Mouse (Mus musculus): ENCODE measurements around the gene Ccdc77. TPM values are rescaled to one million over a fixed set of nuclear protein-coding genes. Genes with fewer than 3 reads are reported as not detected.
A peak's percentile ranks its signal among the peaks of the same experiment; 100 is the strongest.

Ccdc77 gene
- polyA plus RNA-seq, 1 experiment: 59.3 TPM

GRCm38 (mm10) chr6:120274887-120275286 is 89.3 kb downstream of the Ccdc77 start:
- Histone ChIP-seq H3K4me1 (ENCODE audit: control insufficient read depth, insufficient read depth, low read length) (peaks cover 4% of the 10 kb centered on the region), H3K27ac (ENCODE audit: insufficient read depth, low read length) (peak overlapping the region; percentile 59; the same call in 1 of the 2 replicates), H3K9me3 (replicated peaks; ENCODE audit: control insufficient read depth, insufficient read depth, low read length, poor library complexity, severe bottlenecking) (no peaks in the 10 kb centered on the region), H3K9ac (ENCODE audit: low read depth, poor library complexity, severe bottlenecking) (no peak overlapping the region), H3K36me3 (ENCODE audit: control insufficient read depth, insufficient read depth, low read length, poor library complexity, severe bottlenecking) (no peaks in the 10 kb centered on the region), H3K27me3 (ENCODE audit: control insufficient read depth, insufficient read depth, low read length, poor library complexity, severe bottlenecking) (no peaks in the 10 kb centered on the region), H3K4me3 (ENCODE audit: low read depth, low read length) (no peak overlapping the region)
- TF ChIP-seq POLR2A (IDR thresholded peaks at IDR 0.05; ENCODE audit: insufficient read depth, low read length) (no peak), EP300 (IDR thresholded peaks at IDR 0.05; ENCODE audit: insufficient read depth, low read depth, low read length) (peak; percentile 43; the same call in 1 of the 2 replicates)

Other genes starting within 250 kb of the Ccdc77 start
- gene D330020A13Rik, start 70.0 kb downstream of the Ccdc77 start, polyA plus RNA-seq (2011; ENCODE audit: insufficient read depth, insufficient read length, low read depth, missing spikeins): not detected in 2 replicates
- 15.7 and 18.6 TPM in 2 replicates for gene B4galnt3, start 69.8 kb downstream of the Ccdc77 start, polyA plus RNA-seq (2011; ENCODE audit: insufficient read depth, insufficient read length, low read depth, missing spikeins)
- gene Kdm5a, start 250 bp downstream of the Ccdc77 start, polyA plus RNA-seq (2011; ENCODE audit: insufficient read depth, insufficient read length, low read depth, missing spikeins): 65.6 and 75.3 TPM in 2 replicates
- 3.8 and 4.3 TPM in 2 replicates for gene Il17ra, start 98.9 kb upstream of the Ccdc77 start, polyA plus RNA-seq (2011; ENCODE audit: insufficient read depth, insufficient read length, low read depth, missing spikeins)
- not detected in 2 replicates for gene Tmem121b, start 129.4 kb upstream of the Ccdc77 start, polyA plus RNA-seq (2011; ENCODE audit: insufficient read depth, insufficient read length, low read depth, missing spikeins)
- 17.5 and 18.1 TPM in 2 replicates for gene Hdhd5, start 166.9 kb upstream of the Ccdc77 start, polyA plus RNA-seq (2011; ENCODE audit: insufficient read depth, insufficient read length, low read depth, missing spikeins)

Data from ES-Bruce4 (cell line).